Mouse (Mus musculus) lung, adult 2 months (tissue): Measurements from ENCODE around the gene Haus2.

Source experiments
- CTCF ChIP-seq: fragments of 200-500 bp; IDR thresholded peaks from 2 replicates; pipeline ENCODE4 v1.5.1; 2011; ENCODE audit warnings: mild to moderate bottlenecking, low read length, control low read depth; ENCODE audit not compliant: insufficient read depth
- POLR2A ChIP-seq: fragments of 200-500 bp; IDR thresholded peaks from 2 replicates; pipeline ENCODE4 v1.6.1; 2011; ENCODE audit warnings: low read depth, mild to moderate bottlenecking, control low read depth, low read length, borderline replicate concordance; ENCODE audit errors: extremely low read depth

- TF ChIP-seq POLR2A: no peak
- no peak for TF ChIP-seq CTCF
Measured at GRCm38 (mm10) chr2:120659318-120659717, 50.1 kb downstream of the Haus2 start.
